Mouse (Mus musculus) neutrophil, adult 59 days (primary cell): ENCODE results near the gene Narfl. TPM values are rescaled to one million over a fixed set of nuclear protein-coding genes. Genes with fewer than 3 reads are reported as not detected.

Source experiments
- total RNA-seq, 2 experiments: library from RNA; stranded (reverse); gene quantifications; 1 replicate in 1 of 2; 2 replicates in 1 of 2; pipeline ENCODE4 v1.2.4; 2023

The Narfl gene
- total RNA-seq: 10 to 100 TPM; 25.5 to 25.9 TPM

DNA sequence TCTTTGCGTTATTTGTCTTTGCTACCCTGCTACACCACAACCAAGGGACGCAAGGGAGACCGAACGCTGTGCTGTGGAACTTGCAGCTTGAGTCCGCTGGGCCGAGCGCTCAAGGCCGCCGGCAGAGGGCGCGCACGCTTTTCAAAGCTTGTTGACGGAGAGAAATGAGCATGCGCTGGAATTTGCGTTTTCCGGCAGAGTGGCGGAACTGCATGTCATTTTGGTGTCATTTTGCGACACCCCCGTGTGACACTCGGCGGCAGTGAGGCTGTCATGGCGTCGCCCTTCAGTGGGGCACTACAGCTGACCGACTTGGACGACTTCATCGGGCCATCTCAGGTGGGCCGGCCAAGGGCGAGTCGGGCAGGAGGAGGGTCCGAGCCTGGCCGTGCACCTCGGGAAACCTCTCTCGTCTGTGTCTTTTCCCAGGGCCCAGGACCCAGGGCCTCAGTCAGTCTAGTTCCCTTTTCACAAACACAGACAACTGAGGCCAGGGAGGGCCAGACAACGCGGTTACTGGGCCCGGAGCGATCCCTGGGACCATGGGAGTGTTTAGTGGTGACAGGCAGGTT lies at the start of gene Narfl:
Narfl (plus strand) TSS at position 228 of the 572 bp plus-strand sequence.

GRCm38 (mm10) chr17:25727265-25728008 lies 46.1 kb upstream of the Narfl start, which contains the start of the genes Chtf18 and Rpusd1:
Gene Chtf18 (minus strand): TSS chr17:25727419.
Gene Rpusd1 (plus strand): TSS chr17:25727670.

GRCm38 (mm10) chr17:25735745-25736144 lies 37.8 kb upstream of the Narfl start, which contains the start of gene Mslnl:
Gene Mslnl (plus strand): TSS chr17:25736042.

GRCm38 (mm10) chr17:25754241-25754640 lies 19.3 kb upstream of the Narfl start, which contains the start of gene Msln:
Gene Msln (minus strand): TSS chr17:25754378.

GRCm38 (mm10) chr17:25785281-25785745 lies 11.7 kb downstream of the Narfl start, which contains the start of gene Haghl:
Gene Haghl (minus strand): TSS chr17:25785673.

DNA sequence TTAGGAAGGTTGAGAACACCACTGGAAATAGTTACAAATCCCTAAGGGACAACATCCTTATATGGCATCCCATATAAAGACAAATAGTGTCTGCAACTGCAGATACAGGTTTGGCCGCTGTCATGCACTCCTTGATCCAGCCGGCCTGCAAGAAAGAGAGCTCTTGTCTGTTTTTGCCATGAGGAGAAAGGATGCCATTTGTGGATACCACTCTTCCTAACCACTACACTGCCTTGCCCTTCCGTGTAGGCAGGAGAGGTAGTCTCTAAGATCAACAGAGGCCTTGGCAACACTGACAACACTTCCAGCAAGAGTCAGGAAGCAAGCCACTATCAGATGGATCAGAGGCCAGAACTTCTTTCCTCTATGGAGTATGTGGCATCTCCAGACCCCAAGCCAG lies 12.7 kb downstream of the Narfl start, which contains the start of gene Ccdc78:
Ccdc78 (plus strand) TSS at position 301 of the 400 bp plus-strand sequence.

DNA sequence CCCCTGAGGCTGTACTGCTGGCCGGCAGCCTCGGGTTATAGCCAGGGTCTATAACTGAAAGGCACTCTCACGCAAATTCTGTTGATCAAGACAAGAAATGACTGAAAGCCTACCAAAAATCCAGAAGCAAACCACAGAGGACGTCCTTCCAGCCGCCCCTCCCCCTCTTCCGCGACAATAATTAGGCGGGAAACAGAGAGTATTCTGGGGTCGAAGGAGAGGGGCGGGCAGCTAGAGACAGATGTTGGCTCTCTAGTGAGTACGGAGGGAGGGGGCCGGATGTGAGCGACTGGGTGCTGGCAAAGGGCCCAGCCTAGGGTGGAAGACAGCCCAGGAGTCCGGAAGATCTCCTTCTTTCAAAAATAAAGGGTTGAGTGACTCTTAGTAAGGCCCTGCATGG lies 19.0 kb downstream of the Narfl start, which contains the start of gene Fam173a:
Fam173a (minus strand) TSS at position 287 of the 400 bp plus-strand sequence.

DNA sequence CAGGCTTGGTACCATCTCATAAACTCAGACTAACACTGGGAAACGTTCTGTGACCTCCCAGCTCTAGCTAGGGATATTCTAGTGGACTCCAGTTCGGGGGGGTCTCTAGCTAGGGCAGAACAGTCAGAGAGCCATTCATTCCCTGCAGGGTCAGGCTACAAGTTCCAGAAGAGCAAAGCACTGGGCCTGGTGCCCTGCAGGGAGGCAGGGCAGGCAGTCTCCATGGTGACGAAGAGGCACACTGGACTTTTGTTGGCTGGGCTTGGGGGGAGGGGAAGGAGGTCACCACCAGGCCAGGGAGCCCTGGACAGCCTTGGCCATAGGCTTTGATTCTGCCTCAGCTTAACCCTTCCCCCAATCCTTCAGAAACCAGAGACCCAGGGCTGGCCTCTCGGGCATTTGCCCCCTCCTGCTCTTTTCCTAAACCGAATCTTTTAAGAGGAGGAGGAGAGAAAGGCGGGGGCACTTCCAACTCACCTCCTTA lies 22.1 kb downstream of the Narfl start, which contains the start of gene AC134908.4:
AC134908.4 (minus strand) TSS at position 51 of the 484 bp plus-strand sequence.

DNA sequence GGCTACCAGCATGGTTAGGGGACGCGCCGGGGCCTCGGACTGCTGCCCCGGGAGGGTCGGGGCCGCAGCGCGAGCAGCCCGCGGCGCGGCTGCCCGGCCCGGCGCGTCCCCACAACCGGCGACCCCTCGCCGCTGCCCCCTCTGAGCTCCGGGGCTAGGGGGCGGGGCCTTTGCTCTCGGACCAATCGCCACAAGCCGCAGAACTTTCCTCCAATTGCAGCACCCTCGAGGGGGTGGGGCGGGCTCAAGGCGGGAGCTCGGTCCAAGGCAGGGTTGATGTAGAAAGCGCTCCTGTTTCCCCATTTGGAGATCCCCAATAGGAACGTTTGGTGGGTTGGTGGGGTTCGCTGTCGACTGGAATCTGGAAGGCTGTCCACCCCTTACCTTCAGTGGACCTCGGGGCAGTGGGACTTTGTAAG lies 23.4 kb downstream of the Narfl start, which contains the start of gene Metrn:
Metrn (minus strand) TSS at position 186 of the 419 bp plus-strand sequence.

GRCm38 (mm10) chr17:25808789-25809605 lies 35.4 kb downstream of the Narfl start, which contains the start of gene Fbxl16:
Gene Fbxl16 (plus strand): TSS chr17:25809085.

GRCm38 (mm10) chr17:25823452-25823851 lies 49.9 kb downstream of the Narfl start, which contains the start of gene Wdr24:
Gene Wdr24 (plus strand): TSS chr17:25823627.

DNA sequence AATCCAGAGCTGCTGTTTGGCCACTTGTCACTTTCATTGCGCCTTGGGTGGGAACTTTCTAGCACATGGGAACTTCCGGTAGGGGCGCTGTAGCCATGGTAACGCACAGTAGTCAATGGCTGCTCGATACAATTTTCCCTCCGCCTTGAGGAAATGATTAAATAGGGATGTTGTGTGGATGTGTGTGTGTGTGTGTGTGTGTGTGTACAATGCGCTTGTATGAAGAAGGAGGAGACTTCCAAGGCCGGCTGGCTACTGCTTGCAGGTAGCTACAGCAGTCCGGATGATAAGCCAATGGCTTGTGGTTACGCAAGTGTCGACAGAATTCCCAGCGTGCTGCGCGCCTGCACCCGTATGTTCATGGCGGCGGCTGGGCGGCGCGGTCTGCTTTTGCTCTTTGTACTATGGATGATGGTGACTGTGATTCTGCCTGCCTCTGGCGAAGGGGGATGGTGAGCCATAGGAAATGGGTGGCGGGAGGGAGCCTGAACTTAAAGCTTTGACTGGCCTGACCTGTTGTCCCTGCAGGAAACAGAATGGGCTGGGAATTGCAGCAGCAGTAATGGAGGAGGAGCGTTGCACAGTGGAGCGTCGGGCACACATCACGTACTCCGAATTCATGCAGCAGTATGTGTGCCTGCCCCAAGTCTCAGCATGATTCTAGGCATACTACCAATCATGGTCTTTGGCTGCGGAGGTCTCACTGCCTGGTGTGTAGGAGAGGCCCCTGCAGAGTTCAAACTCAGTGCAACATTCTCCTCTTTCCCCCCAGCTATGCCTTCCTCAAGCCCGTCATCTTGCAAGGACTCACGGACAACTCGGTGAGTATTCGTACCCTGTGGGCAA lies 55.4 kb downstream of the Narfl start, which contains the start of gene Jmjd8:
Jmjd8 (plus strand) TSS at position 156 of the 846 bp plus-strand sequence.

Other genes starting within 250 kb of the Narfl start
- gene Sox8, start 203.1 kb upstream of the Narfl start, total RNA-seq: not detected
- gene Lmf1, start 194.7 kb upstream of the Narfl start, total RNA-seq: 10 to 100 TPM; 11.9 to 15.9 TPM
- not detected for gene Gng13, start 56.6 kb upstream of the Narfl start, total RNA-seq
- 10 to 100 TPM; 17.5 to 23.6 TPM for gene Chtf18, start 46.4 kb upstream of the Narfl start, total RNA-seq
- gene Rpusd1, start 46.1 kb upstream of the Narfl start, total RNA-seq: 1 to 10 TPM; 6.1 to 6.7 TPM
- under 1 TPM in 1 of 2 experiments, not detected in 1; 0.13 TPM for gene Mslnl, start 37.7 kb upstream of the Narfl start, total RNA-seq
- gene Msln, start 19.4 kb upstream of the Narfl start, total RNA-seq: not detected
- gene Haghl, start 11.9 kb downstream of the Narfl start, total RNA-seq: 10 to 100 TPM; 13.5 to 17.7 TPM
- gene Ccdc78, start 12.8 kb downstream of the Narfl start, total RNA-seq: not detected
- gene Fam173a, start 19.1 kb downstream of the Narfl start, total RNA-seq: 10 to 100 TPM; 32.0 to 35.0 TPM
- gene AC134908.4, start 21.9 kb downstream of the Narfl start, total RNA-seq: not detected
- gene Metrn, start 23.4 kb downstream of the Narfl start, total RNA-seq: 10 to 100 TPM; 14.4 to 17.6 TPM
- not detected for gene Fbxl16, start 35.3 kb downstream of the Narfl start, total RNA-seq
- gene Wdr24, start 49.9 kb downstream of the Narfl start, total RNA-seq: 10 to 100 TPM; 12.5 to 13.4 TPM
- gene Jmjd8, start 55.1 kb downstream of the Narfl start, total RNA-seq: 10 to 100 TPM; 10.6 to 14.6 TPM
- gene Stub1, start 59.6 kb downstream of the Narfl start, total RNA-seq: 10 to 100 TPM; 43.4 to 51.8 TPM
- 1 to 10 TPM; 1.2 to 2.7 TPM for gene Rhbdl1, start 63.5 kb downstream of the Narfl start, total RNA-seq
- gene Gm20683, start 68.0 kb downstream of the Narfl start, total RNA-seq: 1 to 10 TPM; 1.3 to 1.8 TPM
- gene Rhot2, start 71.1 kb downstream of the Narfl start, total RNA-seq: 10 to 100 TPM; 26.9 to 30.9 TPM
- gene Wdr90, start 87.7 kb downstream of the Narfl start, total RNA-seq: 10 to 100 TPM; 20.0 to 21.9 TPM
- gene Mcrip2, start 95.0 kb downstream of the Narfl start, total RNA-seq: 1 to 10 TPM; 3.5 to 4.6 TPM
- gene Mettl26, start 101.3 kb downstream of the Narfl start, total RNA-seq: 10 to 100 TPM; 10.1 to 10.6 TPM
- 1 to 10 TPM; 3.2 to 4.9 TPM for gene Wfikkn1, start 107.1 kb downstream of the Narfl start, total RNA-seq
- gene Rab40c, start 146.0 kb downstream of the Narfl start, total RNA-seq: 10 to 100 TPM; 16.9 to 19.1 TPM
- gene Pigq, start 171.2 kb downstream of the Narfl start, total RNA-seq: 10 to 100 TPM; 45.9 to 71.2 TPM
- gene Nhlrc4, start 171.2 kb downstream of the Narfl start, total RNA-seq: under 1 TPM in 1 of 2 experiments, not detected in 1; 0.22 TPM
- gene A930017K11Rik, start 178.8 kb downstream of the Narfl start, total RNA-seq: not detected
- gene Capn15, start 212.0 kb downstream of the Narfl start, total RNA-seq: 10 to 100 TPM; 13.5 to 19.1 TPM